Mouse (Mus musculus) MEL (cell line): ENCODE results near the gene Uggt2. TPM values are rescaled to one million over a fixed set of nuclear protein-coding genes. Genes with fewer than 3 reads are reported as not detected.

Experiments used
- DNase-seq: peaks from one replicate; pipeline ENCODE4 v3.0.0; 2011; ENCODE audit warnings: low read depth, low spot score
- H3K27ac ChIP-seq: 2 replicates; pipeline ENCODE4 v1.5.1; 2012; ENCODE audit warnings: low read depth, mild to moderate bottlenecking, control low read depth, low read length, moderate library complexity; ENCODE audit not compliant: control insufficient read depth
- H3K27me3 ChIP-seq, 2 experiments: fragments of 150-350 bp in 1 of 2; sonication (generic) in 1 of 2; 2 replicates each; pipeline ENCODE4 v1.6.1; 2012; ENCODE audit warnings: low read length in 2 of 2, mild to moderate bottlenecking in 2 of 2, improper control_type of control experiment in 1 of 2, moderate library complexity in 1 of 2; ENCODE audit not compliant: insufficient read depth in 2 of 2, control insufficient read depth in 1 of 2
- H3K36me3 ChIP-seq, 2 experiments: 2 replicates each; pipeline ENCODE4 v1.6.1; 2012 to 2014; ENCODE audit warnings: low read length in 2 of 2, improper control_type of control experiment in 1 of 2, inconsistent platforms in 1 of 2, mild to moderate bottlenecking in 1 of 2; ENCODE audit not compliant: insufficient read depth in 2 of 2, control insufficient read depth in 1 of 2
- H3K4me1 ChIP-seq, 2 experiments: fragments of 150-350 bp in 1 of 2; sonication (generic) in 1 of 2; 2 replicates each; pipeline ENCODE4 v1.6.1; 2012; ENCODE audit warnings: low read length in 2 of 2, improper control_type of control experiment in 1 of 2, mild to moderate bottlenecking in 1 of 2; ENCODE audit not compliant: insufficient read depth in 2 of 2, control insufficient read depth in 1 of 2
- H3K4me3 ChIP-seq, 2 experiments: fragments of 150-350 bp in 1 of 2; sonication (generic) in 1 of 2; 2 replicates each; pipeline ENCODE4 v1.5.1; 2012; ENCODE audit warnings: low read depth in 2 of 2, low read length in 2 of 2, mild to moderate bottlenecking in 2 of 2, moderate library complexity in 2 of 2, control low read depth in 1 of 2, improper control_type of control experiment in 1 of 2; ENCODE audit not compliant: control insufficient read depth in 1 of 2, insufficient read depth in 1 of 2
- H3K79me2 ChIP-seq: 2 replicates; pipeline ENCODE4 v1.6.1; 2012; ENCODE audit warnings: mild to moderate bottlenecking, low read length, moderate library complexity; ENCODE audit not compliant: control insufficient read depth, poor library complexity, insufficient read depth
- H3K9ac ChIP-seq: 2 replicates; pipeline ENCODE4 v1.6.1; 2012; ENCODE audit warnings: low read depth, mild to moderate bottlenecking, control low read depth, low read length, moderate library complexity; ENCODE audit not compliant: control insufficient read depth, poor library complexity, severe bottlenecking
- H3K9me3 ChIP-seq: fragments of 150-350 bp; sonication (generic); replicated peaks from 2 replicates; pipeline ENCODE4 v1.6.1; 2012; ENCODE audit warnings: mild to moderate bottlenecking, low read length, improper control_type of control experiment, moderate library complexity; ENCODE audit not compliant: insufficient read depth
- CHD1 ChIP-seq: IDR thresholded peaks from 2 replicates; pipeline ENCODE4 v1.6.1; 2012; ENCODE audit warnings: low read depth, mild to moderate bottlenecking, inconsistent platforms, low read length, improper control_type of control experiment
- CTCF ChIP-seq, 3 experiments: IDR thresholded peaks in 2 of 3; conservative IDR thresholded peaks in 1 of 3; 2 replicates each; pipeline ENCODE4 v1.5.1; 2011 to 2012; ENCODE audit warnings: low read length in 3 of 3, low read depth in 2 of 3, mild to moderate bottlenecking in 2 of 3, improper control_type of control experiment in 1 of 3, inconsistent platforms in 1 of 3, mixed read lengths in 1 of 3, moderate library complexity in 1 of 3; ENCODE audit not compliant: control insufficient read depth in 1 of 3, insufficient read depth in 1 of 3, poor library complexity in 1 of 3, severe bottlenecking in 1 of 3
- E2F4 ChIP-seq: IDR thresholded peaks from 2 replicates; pipeline ENCODE4 v1.6.1; 2011; ENCODE audit warnings: low read depth, low read length, improper control_type of control experiment, borderline replicate concordance
- EP300 ChIP-seq, 2 experiments: IDR thresholded peaks; 2 replicates each; pipeline ENCODE4 v1.6.1; 2011; ENCODE audit warnings: improper control_type of control experiment in 2 of 2, low read length in 2 of 2, low read depth in 1 of 2, mild to moderate bottlenecking in 1 of 2
- JUND ChIP-seq: IDR thresholded peaks from 2 replicates; pipeline ENCODE4 v1.6.1; 2011; ENCODE audit warnings: low read depth, mild to moderate bottlenecking, improper control_type of control experiment, low read length
- MAX ChIP-seq: IDR thresholded peaks from 2 replicates; pipeline ENCODE4 v1.6.1; 2011; ENCODE audit warnings: low read length, improper control_type of control experiment
- MEF2A ChIP-seq: IDR thresholded peaks from 2 replicates; pipeline ENCODE4 v1.6.1; 2014; ENCODE audit warnings: low read depth, mild to moderate bottlenecking, inconsistent platforms, low read length, improper control_type of control experiment; ENCODE audit not compliant: poor library complexity, insufficient replicate concordance, severe bottlenecking; ENCODE audit errors: extremely low read depth
- MYB ChIP-seq: IDR thresholded peaks from 2 replicates; pipeline ENCODE4 v1.6.1; 2011; ENCODE audit warnings: mild to moderate bottlenecking, low read depth, low read length, improper control_type of control experiment
- NELFE ChIP-seq: IDR thresholded peaks from 2 replicates; pipeline ENCODE4 v1.6.1; 2011; ENCODE audit warnings: low read depth, low read length, improper control_type of control experiment
- POLR2AphosphoS2 ChIP-seq: IDR thresholded peaks from 2 replicates; pipeline ENCODE4 v1.6.1; 2011; ENCODE audit warnings: low read length, improper control_type of control experiment
- POLR2AphosphoS5 ChIP-seq: IDR thresholded peaks from 2 replicates; pipeline ENCODE4 v1.6.1; 2012; ENCODE audit warnings: low read depth, borderline replicate concordance, mild to moderate bottlenecking, inconsistent platforms, low read length, moderate library complexity, mixed read lengths
- RAD21 ChIP-seq: IDR thresholded peaks from 2 replicates; pipeline ENCODE4 v1.6.1; 2011; ENCODE audit warnings: mild to moderate bottlenecking, low read depth, low read length, improper control_type of control experiment
- SMC3 ChIP-seq: IDR thresholded peaks from 2 replicates; pipeline ENCODE4 v1.6.1; 2011; ENCODE audit warnings: low read depth, low read length, improper control_type of control experiment
- TCF12 ChIP-seq: IDR thresholded peaks from 2 replicates; pipeline ENCODE4 v1.6.1; 2014; ENCODE audit warnings: low read depth, mild to moderate bottlenecking, inconsistent platforms, low read length, improper control_type of control experiment, moderate library complexity
- UBTF ChIP-seq: IDR thresholded peaks from 2 replicates; pipeline ENCODE4 v1.6.1; 2012; ENCODE audit warnings: low read depth, mild to moderate bottlenecking, inconsistent platforms, low read length, improper control_type of control experiment, moderate library complexity, borderline replicate concordance; ENCODE audit not compliant: insufficient read depth
- USF1 ChIP-seq: IDR thresholded peaks from 2 replicates; pipeline ENCODE4 v1.6.1; 2014; ENCODE audit warnings: low read depth, mild to moderate bottlenecking, inconsistent platforms, low read length, improper control_type of control experiment, moderate library complexity
- ZC3H11A ChIP-seq: IDR thresholded peaks from 2 replicates; pipeline ENCODE4 v1.6.1; 2012; ENCODE audit warnings: low read depth, mild to moderate bottlenecking, inconsistent platforms, low read length, improper control_type of control experiment
- polyA plus RNA-seq, 2 experiments: library from polyadenylated mRNA; stranded (reverse) in 1 of 2; unstranded in 1 of 2; fragments of >175 nt in 1 of 2; fragments of >200 nt in 1 of 2; gene quantifications; 2 replicates each; pipeline versions ENCODE4 v1.2.1 to v1.2.4; 2012; ENCODE audit warnings: low replicate concordance in 2 of 2, low read depth in 1 of 2; ENCODE audit not compliant: insufficient read length in 2 of 2, insufficient read depth in 1 of 2, missing spikeins in 1 of 2
- total RNA-seq: library from RNA; depleted of rRNA; stranded (reverse); fragments of 300-350 nt; gene quantifications from 2 replicates; pipeline ENCODE4 v1.2.3, GENCODE M21; 2012

The Uggt2 gene
- total and polyA plus RNA-seq, 3 experiments = 0.23 to 0.31 TPM; not detected in 1

- H3K9me3 ChIP-seq = no peaks in the 10 kb centered on the region
- no peak overlapping the region for H3K9ac ChIP-seq
- no peak overlapping the region for H3K27ac ChIP-seq
- H3K79me2 ChIP-seq = no peaks in the 10 kb centered on the region
- H3K4me3 ChIP-seq = no peak overlapping the region
- no peak for DNase-seq
- no peaks in the 10 kb centered on the region; a peak in 1 of 4 replicates for H3K27me3 ChIP-seq
- TF ChIP-seq RAD21 (no peak), SMC3 (no peak), ZC3H11A (no peak)
- H3K4me1 ChIP-seq = no peaks in the 10 kb centered on the region
- H3K36me3 ChIP-seq = no peaks in the 10 kb centered on the region
These were observed 71.5 kb downstream of the Uggt2 start for GRCm38 (mm10) chr14:119027675-119028253.

- no peaks in the 10 kb centered on the region for H3K79me2 ChIP-seq
- no peaks in the 10 kb centered on the region for H3K9me3 ChIP-seq
- TF ChIP-seq POLR2AphosphoS2 (no peak), CTCF (IDR thresholded peaks at IDR 0.05 in 2 of 3, conservative IDR thresholded peaks at IDR 0.05 in 1 of 3; ENCODE audit: control insufficient read depth in 1 of 3, insufficient read depth in 1 of 3, low read depth in 2 of 3, low read length in 3 of 3, poor library complexity in 1 of 3, severe bottlenecking in 1 of 3) (peak; percentile 67 to 78 (median 75)), ZC3H11A (peak; percentile 30; the same call in 1 of the 2 replicates), UBTF (no peak), USF1 (no peak), E2F4 (no peak), RAD21 (peak; percentile 71), EP300 (IDR thresholded peaks at IDR 0.05; ENCODE audit: low read depth in 1 of 2, low read length in 2 of 2) (no peak), NELFE (no peak), TCF12 (no peak), POLR2AphosphoS5 (no peak), MYB (no peak), MAX (no peak), MEF2A (no peak), JUND (no peak), CHD1 (no peak), SMC3 (peak; percentile 63)
- H3K27ac ChIP-seq = no peak overlapping the region
- H3K4me1 ChIP-seq = no peaks in the 10 kb centered on the region
- H3K4me3 ChIP-seq = no peak overlapping the region
- H3K36me3 ChIP-seq = no peaks in the 10 kb centered on the region
- H3K27me3 ChIP-seq = no peaks in the 10 kb centered on the region; a peak in 1 of 4 replicates
- DNase-seq = peak; percentile 74
- no peak overlapping the region for H3K9ac ChIP-seq
These were observed 72.1 kb downstream of the Uggt2 start for GRCm38 (mm10) chr14:119027130-119027529.
